Mouse (Mus musculus): ENCODE measurements at regions not wholly inside any gene's neighbourhood (a gene's known extent, or its start where the extent isn't known, plus 50 kb on each side); places are given as distances from the start of the nearest gene placed in this dataset.

DNA sequence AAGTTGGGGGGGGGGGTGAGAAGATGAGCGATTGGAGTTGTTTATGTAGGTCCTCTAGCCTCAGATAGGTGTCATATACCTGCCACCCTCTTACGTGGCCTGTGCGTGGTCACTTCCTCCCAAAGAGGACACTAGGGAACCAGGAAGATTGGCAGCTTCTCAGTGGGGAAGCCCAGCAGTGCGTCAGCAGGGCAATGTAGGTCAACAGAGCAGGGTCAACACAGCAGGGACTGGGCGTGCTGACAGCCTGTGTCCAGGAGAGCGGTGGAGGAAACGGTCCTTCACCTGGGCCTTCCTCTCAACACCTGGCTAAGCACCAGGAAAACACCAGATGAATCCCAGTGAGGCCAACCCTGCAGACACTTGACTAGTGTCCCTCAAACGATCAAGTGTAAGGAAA, 122.4 kb upstream of the Dio3 start:
- intact Hi-C loops (cut with DNase I) = no loop called here
- no peak for DNase-seq

DNA sequence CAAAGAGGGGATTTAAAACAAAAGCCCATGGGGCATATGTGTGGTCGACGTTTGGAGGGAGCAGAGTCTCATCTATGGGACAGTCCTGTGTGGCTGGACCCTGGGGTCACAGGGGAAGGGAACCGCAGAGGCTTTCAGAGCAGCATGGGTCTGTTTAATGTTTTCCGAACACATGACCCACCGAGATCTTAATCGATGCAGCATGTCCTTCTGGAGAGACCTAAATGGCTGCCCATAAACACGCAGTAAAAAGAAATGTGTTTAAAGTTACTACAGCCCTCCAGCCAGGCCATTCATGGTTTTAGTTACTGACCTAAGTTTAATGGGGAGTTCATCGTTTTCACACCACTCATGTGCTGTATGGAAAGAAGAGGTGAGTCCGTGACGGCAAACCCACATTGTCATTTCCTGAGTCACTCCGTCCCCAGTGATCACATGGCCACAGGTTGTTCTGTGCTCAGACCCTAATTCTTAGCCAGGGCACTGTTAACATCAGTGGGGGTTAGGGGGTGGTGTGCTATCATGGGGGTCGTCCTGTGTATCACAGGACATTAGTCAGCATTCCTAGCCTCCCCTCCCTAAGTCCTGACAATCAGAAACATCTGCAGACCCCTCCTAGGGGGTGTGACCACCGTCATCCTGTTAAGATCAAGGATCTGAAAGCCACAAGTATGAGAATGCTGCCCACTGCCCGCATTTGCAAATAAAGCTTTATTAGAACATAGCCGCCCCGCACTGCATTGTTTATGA, 120.7 kb upstream of the Dio3 start:
- intact Hi-C loops (cut with DNase I) = no loop called here
- no peak for DNase-seq

DNA sequence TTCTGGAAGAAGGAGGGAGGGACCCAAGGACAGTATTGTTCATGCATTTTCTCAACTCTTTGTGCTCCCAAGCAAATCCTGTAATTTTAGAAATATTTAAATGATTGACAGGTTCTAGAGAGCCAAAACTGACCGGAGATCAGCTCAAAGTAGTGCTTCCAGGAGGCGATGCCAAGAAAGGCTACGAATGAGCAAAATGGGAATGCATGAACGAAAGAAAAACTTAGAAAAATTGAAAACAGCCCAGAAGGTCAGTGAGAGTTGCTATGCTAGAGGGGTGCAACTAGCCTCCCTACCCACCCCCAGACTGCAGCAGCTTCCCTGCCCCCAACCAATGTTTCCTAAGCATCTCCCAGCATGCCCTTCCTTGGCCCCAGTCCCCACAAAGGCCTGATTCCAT, 117.6 kb upstream of the Dio3 start:
- DNase-seq = no peak
- intact Hi-C loops (cut with DNase I) = no loop called here

DNA sequence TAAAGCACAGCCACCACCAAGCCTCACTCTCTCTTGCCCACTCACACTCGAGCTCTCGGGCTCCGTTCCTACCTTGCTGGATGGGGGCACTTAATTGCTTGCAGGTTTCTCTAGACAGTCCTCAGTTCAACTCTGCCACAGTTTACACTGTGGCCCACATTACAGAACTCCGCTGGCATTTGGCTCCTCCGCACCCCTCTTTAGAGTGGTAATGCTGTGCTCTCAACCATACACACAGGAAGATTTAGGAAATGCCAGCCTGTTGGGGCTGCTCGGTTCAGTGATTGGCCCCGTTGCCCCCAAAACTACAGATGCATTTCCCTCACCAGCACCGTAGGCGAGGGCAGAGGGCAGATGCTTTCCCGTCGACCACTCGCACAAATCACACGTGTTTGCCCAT, 113.4 kb upstream of the Dio3 start:
- intact Hi-C loops (cut with DNase I) = no loop called here
- no peak for DNase-seq

DNA sequence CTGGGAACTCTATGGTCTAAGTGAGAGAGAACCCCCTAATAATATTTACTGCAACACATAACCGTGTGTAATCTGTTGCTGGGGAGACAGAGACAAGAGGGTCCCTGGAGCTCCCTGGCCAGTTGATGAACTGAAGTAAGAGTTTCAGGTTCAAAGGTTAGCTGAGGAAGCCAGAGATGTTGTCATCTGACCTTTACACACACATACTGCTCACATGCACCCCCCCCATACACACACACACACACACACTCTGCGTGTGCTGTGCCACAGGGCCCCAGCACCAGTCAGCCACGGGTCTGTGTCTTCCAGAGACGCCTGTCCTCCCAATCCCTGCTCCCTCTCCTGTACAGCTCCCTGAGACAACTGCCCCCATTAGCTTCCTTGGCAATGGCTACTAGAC, 110.5 kb upstream of the Dio3 start:
- DNase-seq = no peak
- intact Hi-C loops (cut with DNase I) = no loop called here

DNA sequence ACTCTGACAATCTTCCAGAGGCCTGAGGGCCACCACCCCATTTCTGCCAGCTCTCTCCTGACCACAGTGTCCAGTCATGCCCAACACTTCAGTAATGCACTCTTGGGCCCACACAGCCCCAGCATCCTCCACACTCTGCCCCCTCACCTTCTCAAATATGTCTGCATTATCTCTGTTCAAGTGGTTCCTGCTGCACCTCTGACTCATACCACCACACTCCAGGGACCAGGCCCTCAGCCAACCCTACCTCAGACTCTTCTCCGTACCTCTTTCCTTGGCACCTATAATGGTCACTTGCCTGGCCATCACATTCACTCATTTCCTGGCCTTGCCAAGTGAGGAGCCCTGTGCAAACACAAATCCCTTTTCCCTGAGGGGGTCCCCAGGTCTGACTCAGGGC, 109.6 kb upstream of the Dio3 start:
- intact Hi-C loops (cut with DNase I) = no loop called here
- no peak for DNase-seq

DNA sequence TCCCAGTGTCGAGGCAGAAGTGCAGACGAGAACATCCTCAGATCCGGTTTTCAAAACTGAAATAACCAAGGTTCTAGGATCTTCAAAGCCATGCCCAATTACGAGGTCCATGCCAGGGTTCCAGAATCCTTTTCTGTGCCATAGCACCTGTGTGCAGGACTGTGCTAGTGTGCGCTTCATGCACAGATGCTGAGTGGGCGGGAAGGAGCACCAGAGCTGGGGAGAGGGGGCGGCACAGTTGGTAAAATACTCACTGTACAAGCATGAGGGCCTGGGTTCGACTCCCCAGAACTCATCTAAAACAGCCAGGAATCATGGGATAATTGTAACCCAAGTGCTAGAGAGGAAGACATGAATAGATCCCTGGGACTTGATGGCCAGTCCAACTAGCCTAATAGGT, 108.4 kb upstream of the Dio3 start:
- intact Hi-C loops (cut with DNase I) = no loop called here
- DNase-seq = no peak

DNA sequence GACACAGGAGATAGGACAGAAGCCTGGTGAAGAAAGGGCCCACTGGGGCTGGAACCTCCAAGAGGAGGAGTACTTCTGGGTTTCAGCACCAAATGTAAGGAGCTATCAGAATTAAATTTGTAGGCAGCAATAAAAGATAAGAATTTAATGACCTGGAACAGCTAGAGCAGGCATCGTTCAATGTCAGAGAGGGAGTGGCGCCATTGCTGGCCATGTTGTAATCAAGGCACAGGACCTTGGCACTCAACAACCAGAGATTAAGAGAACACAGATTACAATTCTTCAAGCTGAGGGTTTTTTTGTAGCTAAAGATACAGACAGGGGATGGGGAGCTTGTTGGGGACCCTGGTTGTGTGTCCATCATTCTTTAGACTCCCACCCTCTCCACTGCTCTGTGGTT, 101.0 kb upstream of the Dio3 start:
- DNase-seq = no peak
- intact Hi-C loops (cut with DNase I) = no loop called here

DNA sequence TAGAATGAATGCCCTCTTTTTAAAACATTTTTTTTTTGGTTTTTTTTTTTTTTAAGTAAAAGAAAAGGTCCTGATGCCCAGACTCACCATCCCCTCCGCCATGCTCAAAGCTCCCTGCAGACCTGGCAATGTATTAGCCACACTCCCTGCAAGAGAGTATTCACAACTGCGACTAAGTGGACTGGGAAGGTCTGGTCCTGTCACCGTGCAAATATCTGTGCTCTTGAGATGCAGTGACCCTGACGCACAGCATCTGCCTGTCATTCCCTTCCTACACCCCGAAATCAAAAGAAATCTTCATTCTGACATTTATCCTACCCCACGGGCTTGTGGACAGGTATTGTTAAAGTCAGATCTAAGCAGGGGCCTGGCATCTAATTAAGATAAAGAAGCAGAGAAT, 95.4 kb upstream of the Dio3 start:
- no peak for DNase-seq
- intact Hi-C loops (cut with DNase I) = no loop called here

DNA sequence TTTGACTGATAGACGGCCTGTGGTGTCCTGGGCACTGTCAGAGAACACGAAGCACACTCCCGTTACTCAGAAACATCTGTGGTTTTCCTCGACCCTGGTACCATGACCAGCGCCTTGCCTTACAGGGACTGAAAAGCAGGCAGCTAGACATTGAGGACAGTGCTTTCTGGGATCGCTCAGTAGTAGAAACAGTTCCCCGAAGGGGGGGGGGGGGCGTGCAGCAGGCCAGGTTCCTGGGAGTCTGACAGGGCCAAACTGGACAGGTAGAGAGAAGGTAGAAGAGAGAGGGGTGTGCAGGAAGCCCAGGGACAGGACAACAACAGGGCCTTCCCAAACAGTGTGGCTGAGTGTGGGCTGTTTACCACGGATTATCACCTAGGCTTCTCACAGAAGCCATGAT, 93.5 kb upstream of the Dio3 start:
- intact Hi-C loops (cut with DNase I) = no loop called here
- DNase-seq = no peak

DNA sequence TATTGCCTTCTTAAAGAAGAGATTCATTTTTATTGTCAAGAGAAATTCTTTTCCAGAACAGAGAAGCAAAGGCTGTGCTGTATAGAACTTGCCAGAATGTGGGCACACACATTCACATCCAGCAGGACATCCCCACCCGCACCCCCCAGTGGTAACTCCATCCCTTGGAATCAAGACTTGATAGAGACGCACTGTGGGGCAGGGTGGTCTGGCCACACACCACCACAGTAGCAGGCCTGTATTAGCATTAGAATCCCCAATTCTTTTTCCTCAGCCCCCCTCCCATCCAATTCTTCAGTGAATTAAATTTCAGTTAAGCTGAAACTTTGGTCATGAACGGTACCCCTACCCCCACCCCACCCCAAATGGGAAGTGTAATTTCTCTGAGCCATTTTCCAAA, 92.5 kb upstream of the Dio3 start:
- no peak for DNase-seq
- intact Hi-C loops (cut with DNase I) = no loop called here

DNA sequence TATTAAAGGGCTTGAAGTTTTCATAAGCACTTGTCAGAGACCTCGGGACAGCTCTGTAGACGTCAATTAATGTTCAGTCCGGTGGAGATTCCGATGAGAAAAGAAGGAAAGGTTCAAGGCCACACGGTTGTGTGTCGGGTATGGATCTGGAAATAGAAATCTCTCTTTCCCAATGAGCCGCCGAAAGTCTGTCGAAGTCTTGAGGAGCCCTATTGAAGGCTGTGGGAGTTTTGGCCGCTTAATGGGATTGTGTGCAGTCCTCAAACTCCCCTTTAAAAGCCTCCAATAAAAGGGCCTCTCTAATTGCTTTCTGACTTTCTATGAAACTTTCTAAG, 92.0 kb upstream of the Dio3 start:
- intact Hi-C loops (cut with DNase I) = no loop called here
- DNase-seq = no peak

DNA sequence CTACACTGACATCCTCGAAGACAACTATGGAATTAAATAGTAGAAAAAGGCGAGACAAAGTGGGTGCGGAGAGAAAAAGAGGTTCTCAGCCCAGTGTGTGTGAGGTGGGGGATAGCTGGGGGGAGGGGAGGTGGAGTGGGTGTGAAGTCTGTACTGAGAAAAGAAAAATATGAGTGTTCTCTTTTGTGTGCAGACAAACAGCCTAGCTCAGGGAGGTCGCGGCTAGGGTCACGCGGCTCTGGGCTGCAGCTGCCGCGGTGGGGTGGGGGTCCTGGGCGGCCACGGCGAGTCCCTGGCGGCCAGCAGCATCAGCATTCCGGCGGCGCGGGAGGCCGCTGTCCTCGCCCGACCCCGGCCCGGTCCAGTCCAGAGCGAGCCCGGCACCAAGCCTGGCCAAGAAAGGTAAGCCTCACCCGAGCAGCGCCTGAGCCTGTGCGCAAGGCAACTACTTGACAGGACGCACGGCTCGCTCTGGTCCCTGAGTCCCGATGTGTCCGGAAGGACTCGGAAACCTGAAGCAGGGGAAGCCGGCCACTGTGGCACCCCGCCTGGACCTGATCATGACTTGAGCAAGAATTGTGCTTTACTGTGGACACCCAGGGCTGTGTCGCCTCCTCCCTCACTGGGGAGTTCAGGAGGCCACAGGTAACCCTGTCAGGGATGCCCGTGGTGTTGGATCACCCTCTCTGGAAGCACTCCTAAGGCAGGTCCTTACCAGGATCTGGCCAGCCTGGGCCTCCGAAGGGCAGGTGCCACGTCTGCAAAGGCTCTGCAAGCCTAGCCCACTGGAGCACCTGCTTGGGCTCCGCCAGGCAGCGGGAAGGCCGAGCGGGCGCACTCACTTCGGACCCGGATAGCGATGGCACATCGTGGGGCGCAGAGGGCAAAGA, 91.4 kb upstream of the Dio3 start:
- no peak for DNase-seq
- intact Hi-C loops (cut with DNase I) = no loop called here

DNA sequence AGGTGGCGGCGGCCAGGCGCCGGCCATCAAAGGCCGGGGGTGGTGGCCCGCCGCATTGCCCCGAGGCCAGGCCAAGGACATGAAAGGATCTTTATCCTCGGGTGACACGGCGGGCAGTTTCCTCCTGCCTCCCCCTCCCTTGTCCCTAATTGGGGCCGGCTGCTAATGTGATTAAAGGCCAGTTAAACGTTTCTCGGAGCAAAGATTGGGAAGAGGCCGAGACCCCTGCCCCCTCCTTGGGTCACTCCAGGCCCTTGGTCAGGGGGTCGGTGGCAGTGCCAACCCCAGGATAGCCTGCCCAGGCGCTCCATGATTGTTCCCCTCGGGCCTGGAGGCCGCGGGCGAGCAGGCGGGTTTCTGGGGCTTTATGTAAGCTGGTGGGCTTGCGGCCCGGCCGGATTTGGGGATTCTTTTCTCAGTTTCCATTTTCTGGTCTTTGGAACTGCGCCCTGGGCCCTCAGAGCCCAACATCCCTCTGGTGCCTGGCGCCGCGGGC, 90.7 kb upstream of the Dio3 start:
- no peak for DNase-seq
- intact Hi-C loops (cut with DNase I) = no loop called here

DNA sequence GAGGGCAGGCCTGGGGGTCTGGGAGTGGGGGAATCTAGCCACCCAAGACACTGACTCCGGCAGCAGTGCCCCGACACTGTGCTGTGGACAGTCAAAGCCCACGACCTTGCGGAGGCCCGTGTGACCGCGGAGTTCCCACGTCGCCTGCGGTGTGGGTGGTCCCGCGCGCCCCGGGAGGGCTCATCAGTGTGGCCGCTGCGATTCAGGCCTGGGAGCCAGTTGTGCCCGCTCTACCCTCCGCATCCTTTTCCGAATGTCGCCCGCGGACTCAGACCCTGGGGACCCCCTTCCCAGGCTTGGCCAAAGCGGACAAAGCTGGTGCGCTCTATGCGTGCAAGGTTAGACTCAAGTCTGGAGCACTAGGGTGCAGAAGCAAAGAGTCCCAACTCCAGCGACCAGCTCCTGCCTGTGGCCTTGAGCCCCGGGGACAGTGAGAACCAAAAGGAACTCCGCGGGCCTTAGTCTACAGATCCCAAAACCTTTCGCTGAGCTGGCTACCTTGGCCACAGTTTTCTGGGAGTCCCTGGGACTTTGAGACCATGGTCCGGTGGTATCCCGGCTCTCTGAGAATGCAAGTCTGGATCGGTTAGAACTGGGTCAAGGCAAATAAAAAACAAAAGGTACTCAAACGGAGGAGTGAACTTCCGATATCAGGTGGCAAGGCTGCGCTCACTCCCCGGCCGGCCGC, 90.1 kb upstream of the Dio3 start:
- no peak for DNase-seq
- intact Hi-C loops (cut with DNase I) = no loop called here

DNA sequence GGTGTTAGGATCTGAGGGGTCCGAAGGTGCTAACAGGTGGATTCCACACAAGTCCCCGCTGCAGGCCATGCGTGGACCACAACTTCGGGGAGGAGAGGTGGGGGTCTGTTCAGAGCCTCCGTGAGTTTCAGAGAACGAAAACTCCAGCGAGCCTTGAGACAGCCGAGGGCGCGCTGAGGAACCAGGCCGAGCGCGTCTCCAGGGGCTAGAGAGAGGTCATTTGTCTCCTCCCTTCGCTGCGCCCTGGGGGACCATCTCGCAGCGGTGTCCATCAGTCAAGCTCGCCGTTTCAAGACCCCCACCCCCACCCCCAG, 89.6 kb upstream of the Dio3 start:
- intact Hi-C loops (cut with DNase I) = no loop called here
- DNase-seq = no peak

DNA sequence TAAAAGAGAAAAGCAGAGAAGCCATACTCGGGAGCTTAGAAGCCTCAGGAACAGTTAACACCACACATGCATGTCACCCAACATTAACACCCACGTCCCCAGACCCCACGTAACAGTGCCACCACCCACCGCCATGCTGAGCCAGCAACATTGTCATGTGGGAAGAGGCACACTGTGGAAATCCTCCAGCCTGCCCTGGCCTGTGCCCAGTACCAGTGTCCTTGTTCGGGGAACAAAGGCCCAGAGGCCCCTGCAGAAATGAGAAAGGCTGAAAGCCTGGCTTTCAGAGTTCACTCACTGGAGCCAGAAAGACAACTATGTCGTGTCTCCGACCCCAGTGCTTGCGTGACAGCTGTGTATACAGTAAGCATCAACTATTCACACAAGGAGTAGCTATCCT, 86.7 kb upstream of the Dio3 start:
- intact Hi-C loops (cut with DNase I) = no loop called here

DNA sequence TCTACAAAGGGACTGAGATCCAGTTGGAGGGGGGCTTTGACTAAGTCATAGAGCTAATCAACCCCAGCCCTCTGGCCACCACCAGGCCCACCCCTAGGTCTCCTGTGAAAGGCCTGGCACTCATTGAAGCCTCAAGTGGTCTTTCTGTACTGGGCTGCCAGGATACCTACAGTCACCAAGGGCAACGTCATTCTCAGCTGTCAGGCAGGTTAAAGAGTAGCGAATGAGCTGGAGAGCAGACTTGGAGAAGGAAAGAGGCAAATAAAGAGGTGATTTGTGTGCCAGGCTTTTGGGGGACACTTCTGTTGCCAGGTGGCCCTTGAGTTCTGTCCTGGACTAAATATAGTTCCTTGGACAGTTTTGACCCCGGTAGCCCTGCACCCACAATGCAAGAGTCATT, 81.5 kb upstream of the Dio3 start:
- DNase-seq = no peak
- intact Hi-C loops (cut with DNase I) = no loop called here

More for the DNA sequence above, 86.7 kb upstream of the Dio3 start:
- DNase-seq = no peak

DNA sequence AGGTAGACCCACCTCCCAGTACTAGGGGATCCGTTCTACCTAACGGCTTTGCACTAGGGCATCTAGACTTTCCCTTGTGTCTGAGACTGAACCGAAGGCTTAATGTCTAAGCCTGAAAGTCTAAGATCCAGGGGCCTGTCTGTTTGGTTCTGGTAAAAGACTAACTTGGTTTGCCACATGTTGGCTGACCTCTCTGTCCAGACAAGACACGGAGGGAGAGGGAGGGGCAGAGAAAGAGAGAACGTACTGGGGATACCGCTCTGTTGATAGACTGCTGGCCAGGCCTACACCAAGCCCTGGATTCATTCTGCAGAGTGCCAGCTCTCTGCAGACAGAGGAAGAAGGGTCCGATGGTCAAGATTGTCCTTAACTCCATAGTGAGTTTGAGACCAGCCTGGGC, 78.4 kb upstream of the Dio3 start:
- intact Hi-C loops (cut with DNase I) = no loop called here
- DNase-seq = no peak

DNA sequence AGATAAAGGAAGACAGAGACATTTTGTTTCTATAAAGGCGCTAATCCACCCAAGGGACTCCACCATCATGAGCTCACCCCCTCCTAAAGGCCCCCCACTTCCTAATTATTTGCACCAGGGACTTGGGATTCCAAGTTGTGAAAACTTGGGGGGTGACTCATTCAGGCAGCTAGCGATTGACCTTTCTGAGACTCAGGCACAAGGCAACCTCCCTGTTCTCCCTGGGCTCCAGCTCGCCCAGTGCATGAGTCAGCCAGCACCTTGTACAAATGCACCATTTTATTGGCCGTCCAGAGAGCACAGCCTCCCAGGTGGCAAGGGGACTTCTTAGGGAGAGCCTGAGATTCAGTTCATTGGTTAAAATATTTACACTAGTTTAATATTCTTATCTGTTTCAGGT, 78.0 kb upstream of the Dio3 start:
- intact Hi-C loops (cut with DNase I) = no loop called here
- DNase-seq = no peak

DNA sequence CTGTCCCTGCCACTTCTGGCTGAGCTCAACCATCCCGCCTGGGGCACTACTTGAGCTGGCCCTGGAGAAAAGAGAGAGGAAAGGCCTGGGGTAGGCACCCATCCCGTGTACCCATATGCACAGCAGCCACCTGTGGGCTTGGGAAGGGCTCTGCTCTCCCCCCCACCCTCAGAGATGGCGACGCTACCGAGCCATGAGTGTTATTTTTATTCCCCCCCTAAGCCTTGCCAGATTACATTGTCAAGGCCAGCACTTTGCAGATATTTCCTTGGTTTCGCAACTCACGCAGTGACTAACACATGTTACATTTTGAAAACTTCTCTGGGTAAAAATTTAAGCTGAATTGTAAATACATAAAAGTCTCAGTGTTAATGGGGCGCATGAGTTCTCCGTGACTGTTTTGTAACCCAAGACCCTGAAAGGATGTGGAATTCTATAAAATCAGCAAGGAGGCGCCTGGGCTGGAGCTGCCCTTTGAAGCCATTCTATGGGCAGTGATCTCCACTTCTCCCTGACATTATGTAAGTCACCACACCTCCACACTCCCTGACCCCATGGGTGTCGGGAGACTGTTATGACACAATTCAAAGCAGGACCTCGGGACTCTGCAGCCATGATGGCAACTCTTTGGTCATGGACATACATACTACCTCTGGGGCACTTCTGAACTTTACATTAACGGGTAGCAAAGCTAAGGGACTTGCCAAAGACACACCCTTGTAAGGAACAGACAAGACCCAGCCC, 75.4 kb upstream of the Dio3 start:
- DNase-seq = peak in 1 of 2 experiments; percentile 23
- intact Hi-C loops (cut with DNase I) = no loop called here

Measured in heart, postnatal 36 days (tissue).